Mouse (Mus musculus) heart, postnatal 10 days (tissue): Measurements from ENCODE around the gene Fli1. TPM values are rescaled to one million over a fixed set of nuclear protein-coding genes. Genes with fewer than 3 reads are reported as not detected.
A peak's percentile ranks its signal among the peaks of the same experiment; 100 is the strongest.

Experiments
- DNase-seq, 2 experiments: peaks; one replicate each; pipeline ENCODE4 v3.0.0; 2021
- intact Hi-C: fragments of 180-260 bp; cut with DNase I; formaldehyde crosslinking; loops from one replicate; pipeline ENCODE4 v1.15.1; 2025
- total RNA-seq, 2 experiments: library from RNA; stranded (reverse); gene quantifications; 2 replicates each; pipeline ENCODE4 v1.2.3; 2021

Gene Fli1
- total RNA-seq, 2 experiments from 2014 or later: 41.1 to 47.5 TPM

GRCm38 (mm10) chr9:32478087-32478486, 64.6 kb downstream of the Fli1 start:
- peak in 1 of 2 experiments; percentile 24 for DNase-seq
- intact Hi-C loops: no loop called here

GRCm38 (mm10) chr9:32476604-32477003, 66.1 kb downstream of the Fli1 start:
- no peak for DNase-seq
- intact Hi-C loops: no loop called here

DNA sequence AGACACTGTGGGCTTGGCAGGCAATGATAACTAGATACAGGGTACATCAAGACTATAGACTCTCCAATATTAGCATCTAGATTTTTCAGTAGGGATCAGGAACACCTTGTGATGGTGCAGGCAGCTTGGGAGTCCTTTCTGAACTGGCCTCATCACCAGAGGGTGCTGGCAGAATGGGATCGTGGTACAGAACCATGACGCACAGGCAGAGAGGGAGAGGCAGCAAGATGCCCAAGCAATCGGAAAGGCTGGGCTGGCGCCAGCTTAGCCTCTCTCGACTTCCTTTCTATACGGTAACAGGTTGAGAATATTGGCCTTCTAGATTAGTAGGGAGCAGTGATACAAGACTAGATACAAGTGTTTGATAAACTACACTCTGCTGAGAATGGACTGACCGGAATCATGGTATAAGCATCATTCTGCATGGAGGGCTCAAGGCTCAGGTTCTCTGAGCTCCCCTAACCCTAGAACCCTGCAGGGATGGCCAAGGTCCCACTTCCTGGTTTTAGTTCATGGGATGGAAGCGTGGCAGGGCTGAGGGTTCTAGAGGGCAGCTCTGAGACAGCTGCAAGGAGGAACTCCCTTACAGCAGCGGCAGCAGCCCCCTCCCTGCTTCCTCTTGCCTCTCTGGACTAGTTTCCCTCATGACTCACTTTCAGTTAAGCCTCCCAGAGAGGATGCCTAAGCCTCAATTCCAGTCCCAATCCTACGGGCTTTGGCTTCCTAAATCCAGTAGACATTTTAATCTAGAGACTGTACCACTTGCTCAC, 67.9 kb downstream of the Fli1 start:
- intact Hi-C loops: no loop called here
- DNase-seq: no peak

DNA sequence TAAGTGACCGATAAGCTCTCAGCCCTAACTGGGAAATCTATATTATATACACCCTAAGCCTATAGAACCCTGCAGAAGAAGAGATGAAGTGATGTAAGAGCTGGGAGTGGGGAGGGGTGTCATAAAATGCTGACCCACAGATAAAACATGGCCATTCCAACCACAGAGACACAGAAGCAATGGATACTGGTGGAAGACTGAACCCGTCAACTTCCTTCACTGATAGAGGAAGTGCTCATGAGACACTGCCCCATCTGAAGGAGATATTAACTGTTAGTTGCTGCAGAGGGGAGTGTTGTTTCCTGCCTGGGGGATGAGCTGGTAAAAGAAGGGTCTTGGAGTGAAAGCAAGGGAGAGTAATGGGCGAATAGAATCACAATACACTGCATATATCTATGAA, 70.3 kb downstream of the Fli1 start:
- DNase-seq: no peak
- intact Hi-C loops: no loop called here

GRCm38 (mm10) chr9:32469123-32469751, 73.4 kb downstream of the Fli1 start:
- intact Hi-C loops: no loop called here
- no peak for DNase-seq

- intact Hi-C loops: no loop called here
Observed at GRCm38 (mm10) chr9:32468313-32468712, 74.3 kb downstream of the Fli1 start.

DNA sequence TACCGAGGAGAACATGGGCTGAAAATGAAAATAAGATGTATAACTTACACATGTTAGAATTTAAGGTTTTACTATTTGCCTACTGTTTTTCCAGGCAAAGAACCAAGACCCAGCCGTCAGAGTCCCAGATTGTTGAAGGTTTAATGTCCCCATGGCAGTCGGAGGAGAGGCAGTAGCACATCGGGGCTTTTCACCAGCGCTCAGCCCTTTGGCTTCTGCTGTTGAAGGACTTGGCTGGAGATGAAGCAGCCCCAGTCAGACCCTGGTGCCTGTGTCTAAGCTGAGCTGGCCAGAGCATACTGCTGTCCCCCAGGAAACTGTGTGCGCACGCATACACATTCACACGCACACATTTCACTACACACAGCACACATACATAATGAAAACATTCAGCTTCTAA, 75.2 kb downstream of the Fli1 start:
- DNase-seq: no peak

More at GRCm38 (mm10) chr9:32468313-32468712, 74.3 kb downstream of the Fli1 start:
- no peak for DNase-seq

DNA sequence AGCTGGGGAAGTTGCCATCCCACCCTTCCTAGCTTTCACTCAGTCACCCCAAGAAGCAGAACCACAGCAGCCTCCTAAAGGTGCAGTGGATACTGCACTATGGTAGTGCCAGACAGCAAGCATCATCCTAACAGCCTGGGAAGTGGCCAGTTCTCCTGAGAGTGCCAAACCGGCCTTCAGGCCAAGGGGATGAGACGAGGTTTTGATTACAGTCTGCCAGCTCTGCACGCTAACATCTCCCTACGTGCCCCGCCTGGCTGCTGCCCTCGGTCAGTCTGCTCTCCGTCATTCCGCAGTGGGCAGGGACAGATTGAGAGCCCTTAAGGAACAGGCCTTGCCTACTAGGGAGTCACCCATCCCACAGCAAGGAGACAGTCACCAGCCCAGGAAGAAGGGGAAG, 75.8 kb downstream of the Fli1 start:
- no peak for DNase-seq
- intact Hi-C loops: no loop called here

More for the DNA sequence above, 75.2 kb downstream of the Fli1 start:
- intact Hi-C loops: no loop called here

GRCm38 (mm10) chr9:32456707-32457106, 86.0 kb downstream of the Fli1 start:
- DNase-seq: no peak
- intact Hi-C loops: no loop called here

DNA sequence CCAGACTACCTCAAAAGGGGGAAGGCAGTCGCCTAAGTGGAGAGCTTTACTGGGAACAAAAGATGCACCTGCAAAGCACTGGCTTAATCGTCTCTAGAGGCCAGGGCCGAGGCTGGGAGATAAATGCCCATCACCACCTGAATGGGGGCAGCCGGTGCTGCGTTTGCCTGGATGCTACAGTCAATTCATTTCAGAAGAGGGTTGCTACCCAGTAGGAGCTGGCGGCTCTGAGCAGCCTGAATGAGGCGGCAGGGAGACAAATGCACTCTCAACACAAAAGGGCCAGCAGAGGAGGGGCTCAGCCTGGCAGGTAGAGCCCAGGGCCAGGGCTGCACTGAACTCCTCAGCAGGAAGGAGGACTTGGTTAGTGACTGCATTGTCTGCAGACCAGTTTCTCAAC, 92.5 kb downstream of the Fli1 start:
- intact Hi-C loops: no loop called here
- no peak for DNase-seq

DNA sequence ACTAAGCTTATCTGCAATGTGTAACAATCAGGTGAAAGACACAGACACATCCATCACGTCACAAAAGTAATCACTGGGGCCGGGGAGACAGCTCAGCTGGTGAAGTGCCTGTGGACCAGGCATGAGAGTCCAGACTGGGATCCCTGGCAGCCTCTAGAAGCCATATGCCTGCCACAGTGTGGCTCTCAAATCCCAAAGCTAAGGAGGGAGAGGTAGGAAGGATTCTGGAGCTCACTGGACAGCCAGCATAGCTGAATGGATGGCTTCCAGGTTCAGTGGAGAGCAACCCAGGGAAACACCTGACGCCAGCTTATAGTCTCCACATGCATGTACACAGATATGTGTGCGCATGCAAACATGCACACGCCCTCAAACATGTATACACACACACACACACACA, 93.9 kb downstream of the Fli1 start:
- no peak for DNase-seq
- intact Hi-C loops: no loop called here

- peak; percentile 29 to 44 for DNase-seq
- intact Hi-C loops: no loop called here
Observed at GRCm38 (mm10) chr9:32445789-32446188, 96.9 kb downstream of the Fli1 start.

GRCm38 (mm10) chr9:32444453-32445201, 98.0 kb downstream of the Fli1 start:
- intact Hi-C loops: no loop called here
- no peak for DNase-seq

- peak; percentile 66 to 70 for DNase-seq
- intact Hi-C loops: no loop called here
Observed at GRCm38 (mm10) chr9:32443817-32444216, 98.8 kb downstream of the Fli1 start.

DNA sequence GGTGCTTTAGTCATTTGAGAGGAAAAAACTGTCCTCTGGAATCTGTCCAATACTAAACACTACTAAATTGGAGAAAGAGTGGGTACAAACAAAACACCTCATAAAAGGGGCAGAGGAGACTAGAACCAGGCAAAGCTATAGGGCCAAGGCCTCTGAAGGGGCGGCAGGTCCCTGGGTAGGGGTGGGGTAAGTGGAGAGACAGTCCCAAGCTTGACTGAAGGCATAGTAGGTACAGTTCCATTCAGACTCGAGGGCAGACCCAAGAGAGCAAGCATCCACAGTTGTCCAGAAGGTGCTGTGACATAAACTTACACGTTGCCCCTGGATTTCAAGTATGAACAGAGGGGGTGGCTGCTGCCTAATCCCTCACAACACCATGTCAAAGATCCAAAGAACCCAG, 99.5 kb downstream of the Fli1 start:
- DNase-seq: no peak
- intact Hi-C loops: no loop called here

- intact Hi-C loops: no loop called here
- peak; percentile 40 to 44 for DNase-seq
Observed at GRCm38 (mm10) chr9:32434241-32435213, 108.1 kb downstream of the Fli1 start.

DNA sequence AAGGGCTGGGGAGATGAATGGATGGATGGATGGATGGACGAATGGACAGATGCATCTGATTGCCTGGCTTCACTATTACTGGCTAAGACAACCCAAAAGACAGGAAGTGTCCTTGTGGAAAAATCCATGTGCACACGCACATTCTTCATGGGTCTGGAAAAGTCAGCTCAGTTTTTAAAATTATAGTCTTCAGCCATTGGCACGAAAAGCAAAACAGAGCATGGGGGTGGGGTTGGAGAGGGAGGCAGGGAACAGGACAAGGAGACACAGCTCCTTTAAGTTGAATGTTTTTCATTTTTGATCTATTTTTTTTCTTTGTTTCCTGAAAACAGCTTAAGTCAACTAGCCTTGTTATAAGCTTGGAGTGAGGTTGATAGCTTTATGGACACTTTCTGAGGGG, 111.6 kb downstream of the Fli1 start:
- intact Hi-C loops: no loop called here
- DNase-seq: no peak

GRCm38 (mm10) chr9:32425321-32425720, 117.3 kb downstream of the Fli1 start:
- DNase-seq: no peak
- intact Hi-C loops: no loop called here

DNA sequence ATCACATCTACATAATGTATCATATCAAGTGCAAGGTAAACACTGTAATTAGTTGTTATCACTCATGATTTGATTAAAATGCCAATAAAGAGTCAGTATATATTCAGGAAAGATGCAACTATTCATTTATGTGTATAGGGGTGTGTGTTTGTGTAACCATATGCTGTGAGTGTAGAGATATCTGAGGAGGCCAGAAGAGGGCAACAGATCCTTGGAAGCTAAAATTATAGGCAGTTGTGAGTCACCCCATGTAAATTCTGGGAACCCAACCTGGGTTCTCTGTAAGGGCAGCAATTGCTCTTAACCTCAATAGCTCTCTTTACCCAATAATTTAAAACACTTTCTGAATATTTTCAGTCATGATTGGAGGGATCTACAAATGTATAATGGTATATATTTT, 122.0 kb downstream of the Fli1 start:
- intact Hi-C loops: no loop called here
- DNase-seq: no peak

- DNase-seq: peak in 1 of 2 experiments; percentile 31
- intact Hi-C loops: no loop called here
Observed at GRCm38 (mm10) chr9:32417466-32418116, 125.1 kb downstream of the Fli1 start.
